Mouse (Mus musculus): ENCODE results near the gene Rab1a. TPM values are rescaled to one million over a fixed set of nuclear protein-coding genes. Genes with fewer than 3 reads are reported as not detected.

The Rab1a gene
- total and polyA plus RNA-seq, 3 experiments, result 34.0 to 113 (median 105) TPM

GRCm38 (mm10) chr11:20239279-20239861 is 38.1 kb downstream of the Rab1a start:
- peaks cover 17% of the 10 kb centered on the region for H3K4me1 ChIP-seq (ENCODE audit: insufficient read depth, low read depth, low read length)
- ATAC-seq (ENCODE audit: extremely low read depth, insufficient number of reproducible peaks, low FRiP score, poor library complexity, severe bottlenecking) (no peak), DNase-seq (ENCODE audit: low spot score) (no peak)
- peaks cover 96% of the 10 kb centered on the region for H3K36me3 ChIP-seq (replicated peaks)
- H3K27me3 ChIP-seq (ENCODE audit: insufficient read depth, low read length), result no peaks in the 10 kb centered on the region
- TF ChIP-seq CTCF (IDR thresholded peaks at IDR 0.05; ENCODE audit: low read depth, low read length) (no peak), TAL1 (conservative IDR thresholded peaks at IDR 0.05; ENCODE audit: low read depth, low read length) (no peak), GATA2 (IDR thresholded peaks at IDR 0.05; ENCODE audit: borderline replicate concordance, low read depth, low read length) (no peak), GATA1 (IDR thresholded peaks at IDR 0.05; ENCODE audit: borderline replicate concordance, low read length) (no peak), POLR2AphosphoS5 (IDR thresholded peaks at IDR 0.05; ENCODE audit: insufficient replicate concordance, low read depth, low read length) (no peak)
- no peaks in the 10 kb centered on the region for H3K9me3 ChIP-seq (replicated peaks)
- H3K4me3 ChIP-seq (ENCODE audit: low read depth, low read length), result no peak overlapping the region

- Histone ChIP-seq H3K4me3 (ENCODE audit: low read depth, low read length) (no peak overlapping the region), H3K9me3 (replicated peaks) (no peaks in the 10 kb centered on the region), H3K4me1 (ENCODE audit: insufficient read depth, low read depth, low read length) (peaks cover 25% of the 10 kb centered on the region), H3K27me3 (ENCODE audit: insufficient read depth, low read length) (no peaks in the 10 kb centered on the region), H3K36me3 (replicated peaks) (peaks cover 96% of the 10 kb centered on the region)
- TF ChIP-seq POLR2AphosphoS5 (IDR thresholded peaks at IDR 0.05; ENCODE audit: insufficient replicate concordance, low read depth, low read length) (no peak), GATA2 (IDR thresholded peaks at IDR 0.05; ENCODE audit: borderline replicate concordance, low read depth, low read length) (no peak), TAL1 (conservative IDR thresholded peaks at IDR 0.05; ENCODE audit: low read depth, low read length) (no peak), GATA1 (IDR thresholded peaks at IDR 0.05; ENCODE audit: borderline replicate concordance, low read length) (no peak), CTCF (IDR thresholded peaks at IDR 0.05; ENCODE audit: low read depth, low read length) (no peak)
- DNase-seq (ENCODE audit: low spot score), result no peak
- no peak for ATAC-seq (ENCODE audit: extremely low read depth, insufficient number of reproducible peaks, low FRiP score, poor library complexity, severe bottlenecking)
These were observed 39.1 kb downstream of the Rab1a start for GRCm38 (mm10) chr11:20240331-20240730.

GRCm38 (mm10) chr11:20241311-20241710 is 40.1 kb downstream of the Rab1a start:
- peaks cover 30% of the 10 kb centered on the region for H3K4me1 ChIP-seq (ENCODE audit: insufficient read depth, low read depth, low read length)
- TF ChIP-seq CTCF (IDR thresholded peaks at IDR 0.05; ENCODE audit: low read depth, low read length) (no peak), POLR2AphosphoS5 (IDR thresholded peaks at IDR 0.05; ENCODE audit: insufficient replicate concordance, low read depth, low read length) (no peak), TAL1 (conservative IDR thresholded peaks at IDR 0.05; ENCODE audit: low read depth, low read length) (no peak), GATA2 (IDR thresholded peaks at IDR 0.05; ENCODE audit: borderline replicate concordance, low read depth, low read length) (no peak), GATA1 (IDR thresholded peaks at IDR 0.05; ENCODE audit: borderline replicate concordance, low read length) (no peak)
- no peak overlapping the region for H3K4me3 ChIP-seq (ENCODE audit: low read depth, low read length)
- H3K27me3 ChIP-seq (ENCODE audit: insufficient read depth, low read length), result no peaks in the 10 kb centered on the region
- H3K9me3 ChIP-seq (replicated peaks), result no peaks in the 10 kb centered on the region
- DNase-seq (ENCODE audit: low spot score), result no peak
- H3K36me3 ChIP-seq (replicated peaks), result peaks cover 96% of the 10 kb centered on the region
- no peak for ATAC-seq (ENCODE audit: extremely low read depth, insufficient number of reproducible peaks, low FRiP score, poor library complexity, severe bottlenecking)

- Histone ChIP-seq H3K9me3 (replicated peaks) (no peaks in the 10 kb centered on the region), H3K27me3 (ENCODE audit: insufficient read depth, low read length) (no peaks in the 10 kb centered on the region), H3K36me3 (replicated peaks) (peaks cover 96% of the 10 kb centered on the region), H3K4me1 (ENCODE audit: insufficient read depth, low read depth, low read length) (peaks cover 38% of the 10 kb centered on the region), H3K4me3 (ENCODE audit: low read depth, low read length) (no peak overlapping the region)
- no peak for ATAC-seq (ENCODE audit: extremely low read depth, insufficient number of reproducible peaks, low FRiP score, poor library complexity, severe bottlenecking)
- no peak for DNase-seq (ENCODE audit: low spot score)
- TF ChIP-seq GATA1 (IDR thresholded peaks at IDR 0.05; ENCODE audit: borderline replicate concordance, low read length), result no peak
- TF ChIP-seq GATA2 (IDR thresholded peaks at IDR 0.05; ENCODE audit: borderline replicate concordance, low read depth, low read length), result no peak
- TF ChIP-seq TAL1 (conservative IDR thresholded peaks at IDR 0.05; ENCODE audit: low read depth, low read length), result no peak
- TF ChIP-seq POLR2AphosphoS5 (IDR thresholded peaks at IDR 0.05; ENCODE audit: insufficient replicate concordance, low read depth, low read length), result no peak
- TF ChIP-seq CTCF (IDR thresholded peaks at IDR 0.05; ENCODE audit: low read depth, low read length), result no peak
These were observed 41.3 kb downstream of the Rab1a start for GRCm38 (mm10) chr11:20242366-20243056.

GRCm38 (mm10) chr11:20243214-20243913 is 42.1 kb downstream of the Rab1a start:
- H3K4me3 ChIP-seq (ENCODE audit: low read depth, low read length), result no peak overlapping the region
- no peak for TF ChIP-seq GATA2 (IDR thresholded peaks at IDR 0.05; ENCODE audit: borderline replicate concordance, low read depth, low read length)
- TF ChIP-seq TAL1 (conservative IDR thresholded peaks at IDR 0.05; ENCODE audit: low read depth, low read length), result no peak
- TF ChIP-seq CTCF (IDR thresholded peaks at IDR 0.05; ENCODE audit: low read depth, low read length), result no peak
- no peak for TF ChIP-seq GATA1 (IDR thresholded peaks at IDR 0.05; ENCODE audit: borderline replicate concordance, low read length)
- no peak for TF ChIP-seq POLR2AphosphoS5 (IDR thresholded peaks at IDR 0.05; ENCODE audit: insufficient replicate concordance, low read depth, low read length)
- no peaks in the 10 kb centered on the region for H3K27me3 ChIP-seq (ENCODE audit: insufficient read depth, low read length)
- no peaks in the 10 kb centered on the region for H3K9me3 ChIP-seq (replicated peaks)
- H3K4me1 ChIP-seq (ENCODE audit: insufficient read depth, low read depth, low read length), result peaks cover 43% of the 10 kb centered on the region
- no peak for ATAC-seq (ENCODE audit: extremely low read depth, insufficient number of reproducible peaks, low FRiP score, poor library complexity, severe bottlenecking)
- peaks cover 91% of the 10 kb centered on the region for H3K36me3 ChIP-seq (replicated peaks)
- DNase-seq (ENCODE audit: low spot score), result no peak
